Mouse (Mus musculus): ENCODE data around the gene Plekhb1.

Gene Plekhb1

GRCm38 (mm10) chr7:100662231-100662630 is at the start of gene Plekhb1:
Gene Plekhb1, minus strand, starts transcription at chr7:100662414.
- DNase-seq = no peak

- DNase-seq = peak; percentile 36
Observed at GRCm38 (mm10) chr7:100706883-100707480, 44.8 kb upstream of the Plekhb1 start.

- DNase-seq = peak; percentile 91
Observed at GRCm38 (mm10) chr7:100706143-100706841, 44.1 kb upstream of the Plekhb1 start, which contains the start of gene Fam168a. Gene Fam168a, plus strand, starts transcription at chr7:100706635.

GRCm38 (mm10) chr7:100699771-100700770 is 37.9 kb upstream of the Plekhb1 start:
- DNase-seq = no peak

- no peak for DNase-seq
Observed at GRCm38 (mm10) chr7:100693199-100693598, 31.0 kb upstream of the Plekhb1 start.

GRCm38 (mm10) chr7:100688471-100688870 is 26.3 kb upstream of the Plekhb1 start:
- no peak for DNase-seq

- DNase-seq = peak; percentile 72
Observed at GRCm38 (mm10) chr7:100685061-100686030, 23.1 kb upstream of the Plekhb1 start.

GRCm38 (mm10) chr7:100684538-100684937 is 22.3 kb upstream of the Plekhb1 start:
- DNase-seq = no peak

- no peak for DNase-seq
Observed at GRCm38 (mm10) chr7:100684081-100684480, 21.9 kb upstream of the Plekhb1 start.

GRCm38 (mm10) chr7:100683241-100683640 is 21.0 kb upstream of the Plekhb1 start:
- DNase-seq = no peak

GRCm38 (mm10) chr7:100681132-100681531 is 18.9 kb upstream of the Plekhb1 start:
- no peak for DNase-seq

- DNase-seq = no peak
Observed at GRCm38 (mm10) chr7:100678948-100679880, 17.0 kb upstream of the Plekhb1 start.

GRCm38 (mm10) chr7:100678052-100678451 is 15.8 kb upstream of the Plekhb1 start:
- DNase-seq = no peak

GRCm38 (mm10) chr7:100674941-100675340 is 12.7 kb upstream of the Plekhb1 start:
- DNase-seq = no peak

- DNase-seq = no peak
Observed at GRCm38 (mm10) chr7:100673452-100673851, 11.2 kb upstream of the Plekhb1 start.

- no peak for DNase-seq
Observed at GRCm38 (mm10) chr7:100670646-100671045, 8.4 kb upstream of the Plekhb1 start.

GRCm38 (mm10) chr7:100663729-100664304 is 1.6 kb upstream of the Plekhb1 start:
- DNase-seq = no peak

GRCm38 (mm10) chr7:100663190-100663589 is 976 bp upstream of the Plekhb1 start:
- peak; percentile 78 for DNase-seq

GRCm38 (mm10) chr7:100661264-100661663 is 950 bp downstream of the Plekhb1 start:
- DNase-seq = no peak

GRCm38 (mm10) chr7:100658093-100658578 is 4.1 kb downstream of the Plekhb1 start:
- DNase-seq = no peak

Measured in cerebellum, adult 11 months (tissue).